Mouse (Mus musculus): ENCODE results near the gene Mier2.

Gene Mier2

GRCm38 (mm10) chr10:79496701-79497288 lies 58.2 kb downstream of the Mier2 start:
- no peak for DNase-seq (ENCODE audit: low spot score)

DNA sequence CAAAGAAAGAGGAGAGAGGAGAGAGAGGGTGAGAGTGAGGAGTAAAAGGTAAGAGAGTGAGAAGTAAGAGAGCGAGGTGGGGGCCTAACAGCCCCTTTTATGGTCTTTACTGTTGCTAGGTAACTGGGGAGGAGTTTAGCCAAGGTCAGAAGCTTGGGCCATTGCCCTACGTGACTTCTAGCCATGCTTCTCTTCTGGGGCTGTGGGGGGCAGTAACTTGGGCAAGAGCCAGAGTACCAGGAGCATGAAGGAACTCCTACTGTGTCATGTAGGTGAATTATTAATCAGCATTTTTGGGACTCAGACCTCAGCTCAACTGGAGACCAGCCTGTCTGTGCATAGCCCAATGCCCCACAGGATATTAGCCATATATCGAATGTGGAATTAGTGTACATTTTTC lies 59.1 kb downstream of the Mier2 start:
- DNase-seq (ENCODE audit: low spot score) = no peak

All from embryo, embryonic 10 days (tissue).